Mouse (Mus musculus) stomach, postnatal 0 days (tissue): ENCODE results near the gene Gm49673. TPM values are rescaled to one million over a fixed set of nuclear protein-coding genes. Genes with fewer than 3 reads are reported as not detected.
"Not testable (repeated sequence)": the region's sequence is repeated elsewhere in the genome, so short reads cannot be mapped to it uniquely, and the experiment has no call there.

ENCODE experiments used
- ATAC-seq: fragments of 200-750 bp; cut with Nextera tagmentation; 2 replicates; pipeline ENCODE4 v1.8.0; 2017; ENCODE audit not compliant: low FRiP score, low TSS enrichment
- DNase-seq: peaks from one replicate; pipeline ENCODE4 v3.0.0-alpha.2; 2016; ENCODE audit warnings: low spot score
- H3K27ac ChIP-seq: fragments of 300-500 bp; sonication (generic); replicated peaks from 2 replicates; pipeline ENCODE4 v1.5.1; 2014; ENCODE audit warnings: mild to moderate bottlenecking, control low read depth
- H3K27me3 ChIP-seq: fragments of 300-500 bp; sonication (generic); 2 replicates; pipeline ENCODE4 v1.6.1; 2014; ENCODE audit warnings: low read length; ENCODE audit not compliant: control insufficient read depth, insufficient read depth
- H3K36me3 ChIP-seq: fragments of 300-500 bp; sonication (generic); 2 replicates; pipeline ENCODE4 v1.6.1; 2014; ENCODE audit warnings: low read length, mixed read lengths; ENCODE audit not compliant: control insufficient read depth, insufficient read depth
- H3K4me1 ChIP-seq: fragments of 300-500 bp; sonication (generic); replicated peaks from 2 replicates; pipeline ENCODE4 v1.6.1; 2014; ENCODE audit warnings: antibody characterized with exemption; ENCODE audit not compliant: control insufficient read depth, insufficient read depth
- H3K4me2 ChIP-seq: fragments of 300-500 bp; sonication (generic); replicated peaks from 2 replicates; pipeline ENCODE4 v1.6.1; 2014; ENCODE audit warnings: low read depth, mild to moderate bottlenecking, control low read depth, moderate library complexity
- H3K4me3 ChIP-seq: fragments of 300-500 bp; sonication (generic); 2 replicates; pipeline ENCODE4 v1.5.1; 2014; ENCODE audit warnings: low read depth, low read length, control low read depth
- H3K9ac ChIP-seq: fragments of 300-500 bp; sonication (generic); 2 replicates; pipeline ENCODE4 v1.6.1; 2014; ENCODE audit warnings: mild to moderate bottlenecking, low read length, control low read depth, mixed read lengths
- H3K9me3 ChIP-seq: fragments of 300-500 bp; sonication (generic); 2 replicates; pipeline ENCODE4 v1.6.1; 2016; ENCODE audit warnings: low read length; ENCODE audit not compliant: control insufficient read depth
- WGBS: fragments of 180-500 bp; shearing (Covaris S2); extraction: QIAGEN DNeasy Blood & Tissue Kit; methylation state at CpG from one replicate; pipeline ENCODE4 v1.1.7; 2014; 5-methylcytosine and 5-hydroxymethylcytosine counted together
- polyA plus RNA-seq: library from polyadenylated mRNA; unstranded; fragments of >200 nt; fragmentation: Nextera tagmentation; extraction: Ambion mirVana; gene quantifications from 2 replicates; pipeline ENCODE4 v1.2.1, GENCODE M21; 2015

The Gm49673 gene
- polyA plus RNA-seq, 1 experiment from 2014 or later, result not detected

GRCm38 (mm10) chr17:8096199-8096598 is 51.4 kb downstream of the Gm49673 start:
- H3K4me2 ChIP-seq, H3K36me3 ChIP-seq, ATAC-seq, H3K9me3 ChIP-seq, H3K4me3 ChIP-seq, H3K9ac ChIP-seq, DNase-seq, H3K27ac ChIP-seq, H3K27me3 ChIP-seq, H3K4me1 ChIP-seq: not testable (repeated sequence)
- 68% methylated on average over 3 of the region's 5 CpGs for WGBS

GRCm38 (mm10) chr17:8095653-8096052 is 51.9 kb downstream of the Gm49673 start:
- H3K36me3 ChIP-seq, H3K9ac ChIP-seq, H3K4me1 ChIP-seq, ATAC-seq, H3K27me3 ChIP-seq, H3K9me3 ChIP-seq, H3K4me3 ChIP-seq, H3K4me2 ChIP-seq, DNase-seq, H3K27ac ChIP-seq: not testable (repeated sequence)
- 73% methylated on average over 3 of the region's 5 CpGs for WGBS

- ATAC-seq, H3K36me3 ChIP-seq, H3K27me3 ChIP-seq, H3K27ac ChIP-seq, H3K9me3 ChIP-seq, H3K4me1 ChIP-seq, H3K4me3 ChIP-seq, H3K9ac ChIP-seq, H3K4me2 ChIP-seq, DNase-seq: not testable (repeated sequence)
- 30% methylated on average over 3 of the region's 18 CpGs for WGBS
Observed at GRCm38 (mm10) chr17:8092537-8093526, 54.8 kb downstream of the Gm49673 start.

GRCm38 (mm10) chr17:8091320-8091719 is 56.3 kb downstream of the Gm49673 start:
- ATAC-seq, H3K9me3 ChIP-seq, H3K4me1 ChIP-seq, H3K27ac ChIP-seq, DNase-seq, H3K36me3 ChIP-seq, H3K9ac ChIP-seq, H3K4me3 ChIP-seq, H3K4me2 ChIP-seq, H3K27me3 ChIP-seq: not testable (repeated sequence)
- 90% methylated on average over 13 of the region's 14 CpGs for WGBS

- not testable (repeated sequence) for DNase-seq, H3K36me3 ChIP-seq, H3K4me3 ChIP-seq, H3K27me3 ChIP-seq, ATAC-seq, H3K4me1 ChIP-seq, H3K4me2 ChIP-seq, H3K9me3 ChIP-seq, H3K9ac ChIP-seq, H3K27ac ChIP-seq
- 65% methylated on average over 1 of the region's 2 CpGs for WGBS
Observed at GRCm38 (mm10) chr17:8069847-8070246, 77.7 kb downstream of the Gm49673 start.

- not testable (repeated sequence) for H3K27ac ChIP-seq, ATAC-seq, H3K4me3 ChIP-seq, DNase-seq, H3K4me2 ChIP-seq, H3K9me3 ChIP-seq, H3K9ac ChIP-seq, H3K4me1 ChIP-seq, H3K27me3 ChIP-seq, H3K36me3 ChIP-seq
- WGBS, result 61% methylated on average over 2 of the region's 3 CpGs
Observed at GRCm38 (mm10) chr17:8056637-8057138, 90.9 kb downstream of the Gm49673 start.

- not testable (repeated sequence) for H3K4me1 ChIP-seq, DNase-seq
- WGBS, result 75% methylated on average over 5 of the region's 6 CpGs
Observed at GRCm38 (mm10) chr17:8055919-8056589, 91.5 kb downstream of the Gm49673 start.

More at GRCm38 (mm10) chr17:8055919-8056589, 91.5 kb downstream of the Gm49673 start:
- H3K9ac ChIP-seq, H3K27me3 ChIP-seq, H3K4me2 ChIP-seq, ATAC-seq, H3K9me3 ChIP-seq, H3K27ac ChIP-seq, H3K36me3 ChIP-seq, H3K4me3 ChIP-seq: not testable (repeated sequence)
